Mouse (Mus musculus) midbrain, embryonic 13.5 days (tissue): Measurements from ENCODE around the gene Gm42791. TPM values are rescaled to one million over a fixed set of nuclear protein-coding genes. Genes with fewer than 3 reads are reported as not detected.

Experiments used
- ATAC-seq: fragments of 200-750 bp; cut with Nextera tagmentation; 2 replicates; pipeline ENCODE4 v1.8.0; 2017; ENCODE audit warnings: mild to moderate bottlenecking, moderate TSS enrichment, moderate library complexity
- H3K27ac ChIP-seq: fragments of 300-500 bp; sonication (generic); 2 replicates; pipeline ENCODE4 v1.5.1; 2015; ENCODE audit warnings: inconsistent platforms, mild to moderate bottlenecking, moderate library complexity
- H3K27me3 ChIP-seq: fragments of 300-500 bp; sonication (generic); 2 replicates; pipeline ENCODE4 v1.6.1; 2015; ENCODE audit warnings: mild to moderate bottlenecking, inconsistent platforms
- H3K36me3 ChIP-seq: fragments of 300-500 bp; sonication (generic); 2 replicates; pipeline ENCODE4 v1.6.1; 2015; ENCODE audit warnings: mild to moderate bottlenecking, inconsistent platforms
- H3K4me1 ChIP-seq: fragments of 300-500 bp; sonication (generic); replicated peaks from 2 replicates; pipeline ENCODE4 v1.6.1; 2015; ENCODE audit warnings: inconsistent platforms
- H3K4me2 ChIP-seq: fragments of 300-500 bp; sonication (generic); replicated peaks from 2 replicates; pipeline ENCODE4 v1.6.1; 2015; ENCODE audit warnings: moderate library complexity, mild to moderate bottlenecking, inconsistent platforms
- H3K4me3 ChIP-seq: fragments of 300-500 bp; sonication (generic); replicated peaks from 2 replicates; pipeline ENCODE4 v1.5.1; 2015; ENCODE audit warnings: mild to moderate bottlenecking, inconsistent platforms
- H3K9ac ChIP-seq: fragments of 300-500 bp; sonication (generic); replicated peaks from 2 replicates; pipeline ENCODE4 v1.6.1; 2015; ENCODE audit warnings: mild to moderate bottlenecking, inconsistent platforms
- H3K9me3 ChIP-seq: fragments of 300-500 bp; sonication (generic); 2 replicates; pipeline ENCODE4 v1.6.1; 2016; ENCODE audit warnings: mild to moderate bottlenecking, inconsistent platforms
- WGBS: fragments of 180-500 bp; shearing (Covaris S2); methylation state at CpG from one replicate; pipeline ENCODE4 v1.1.7; 2015; 5-methylcytosine and 5-hydroxymethylcytosine counted together
- polyA plus RNA-seq: library from polyadenylated mRNA; unstranded; fragments of >200 nt; fragmentation: Nextera tagmentation; extraction: Ambion mirVana; gene quantifications from 2 replicates; pipeline ENCODE4 v1.2.1, GENCODE M21; 2015

The Gm42791 gene
- polyA plus RNA-seq, 1 experiment from 2014 or later: 2.0 TPM

- peak; percentile 40 for ATAC-seq
- peaks cover 21% of the 10 kb centered on the region for H3K4me1 ChIP-seq
- no peaks in the 10 kb centered on the region for H3K27me3 ChIP-seq
- no peaks in the 10 kb centered on the region for H3K36me3 ChIP-seq
- no peak overlapping the region for H3K4me2 ChIP-seq
- H3K9ac ChIP-seq: 0 out of 2 replicates have a peak overlapping the region, but pooled peaks have one; percentile 3
- WGBS: 9% methylated on average over 6 of the region's 6 CpGs
- no peaks in the 10 kb centered on the region for H3K9me3 ChIP-seq
- no peak overlapping the region for H3K4me3 ChIP-seq
- no peak overlapping the region; the same call in 1 of the 2 replicates for H3K27ac ChIP-seq
These were observed 21.8 kb downstream of the Gm42791 start for GRCm38 (mm10) chr5:148973019-148973668.

GRCm38 (mm10) chr5:148972167-148972566, 22.8 kb downstream of the Gm42791 start:
- Histone ChIP-seq H3K27me3 (no peaks in the 10 kb centered on the region), H3K27ac (no peak overlapping the region), H3K4me3 (no peak overlapping the region), H3K36me3 (no peaks in the 10 kb centered on the region), H3K4me2 (no peak overlapping the region), H3K4me1 (peaks cover 14% of the 10 kb centered on the region), H3K9me3 (no peaks in the 10 kb centered on the region), H3K9ac (no peak overlapping the region)
- ATAC-seq: no peak
- 95% methylated on average over 8 of the region's 8 CpGs for WGBS

- H3K27ac ChIP-seq: no peak overlapping the region
- no peak overlapping the region for H3K9ac ChIP-seq
- WGBS: 61% methylated on average over 9 of the region's 9 CpGs
- no peak overlapping the region for H3K4me2 ChIP-seq
- no peak overlapping the region for H3K4me3 ChIP-seq
- no peaks in the 10 kb centered on the region for H3K9me3 ChIP-seq
- H3K36me3 ChIP-seq: no peaks in the 10 kb centered on the region
- no peak for ATAC-seq
- H3K27me3 ChIP-seq: no peaks in the 10 kb centered on the region
- peaks cover 30% of the 10 kb centered on the region for H3K4me1 ChIP-seq
These were observed 25.3 kb downstream of the Gm42791 start for GRCm38 (mm10) chr5:148969648-148970047.

GRCm38 (mm10) chr5:148968958-148969576, 25.9 kb downstream of the Gm42791 start:
- H3K36me3 ChIP-seq: no peaks in the 10 kb centered on the region
- WGBS: 83% methylated on average over 7 of the region's 7 CpGs
- ATAC-seq: no peak

GRCm38 (mm10) chr5:148968179-148968578, 26.8 kb downstream of the Gm42791 start:
- Histone ChIP-seq H3K36me3 (no peaks in the 10 kb centered on the region), H3K4me2 (no peak overlapping the region), H3K27me3 (no peaks in the 10 kb centered on the region), H3K9ac (no peak overlapping the region), H3K9me3 (no peaks in the 10 kb centered on the region), H3K27ac (no peak overlapping the region), H3K4me1 (peaks cover 27% of the 10 kb centered on the region), H3K4me3 (no peak overlapping the region)
- 75% methylated on average over 5 of the region's 5 CpGs for WGBS
- ATAC-seq: no peak

More at GRCm38 (mm10) chr5:148968958-148969576, 25.9 kb downstream of the Gm42791 start:
- no peaks in the 10 kb centered on the region for H3K27me3 ChIP-seq
- H3K4me1 ChIP-seq: peaks cover 30% of the 10 kb centered on the region
- H3K9me3 ChIP-seq: no peaks in the 10 kb centered on the region
- no peak overlapping the region for H3K9ac ChIP-seq
- H3K4me3 ChIP-seq: no peak overlapping the region
- no peak overlapping the region for H3K4me2 ChIP-seq
- H3K27ac ChIP-seq: no peak overlapping the region

GRCm38 (mm10) chr5:148966395-148966794, 28.6 kb downstream of the Gm42791 start:
- Histone ChIP-seq H3K4me1 (peaks cover 21% of the 10 kb centered on the region), H3K4me2 (no peak overlapping the region), H3K4me3 (no peak overlapping the region), H3K27ac (peak overlapping the region; percentile 41), H3K36me3 (no peaks in the 10 kb centered on the region), H3K9me3 (no peaks in the 10 kb centered on the region), H3K9ac (no peak overlapping the region), H3K27me3 (no peaks in the 10 kb centered on the region)
- ATAC-seq: no peak
- 67% methylated on average over 6 of the region's 6 CpGs for WGBS

- WGBS: 23% methylated on average over 13 of the region's 13 CpGs
- Histone ChIP-seq H3K4me1 (peaks cover 21% of the 10 kb centered on the region), H3K9me3 (no peaks in the 10 kb centered on the region), H3K4me2 (no peak overlapping the region), H3K36me3 (no peaks in the 10 kb centered on the region), H3K27me3 (no peaks in the 10 kb centered on the region), H3K4me3 (no peak overlapping the region), H3K9ac (no peak overlapping the region), H3K27ac (peak overlapping the region; percentile 41)
- ATAC-seq: peak; percentile 73
These were observed 29.1 kb downstream of the Gm42791 start for GRCm38 (mm10) chr5:148965691-148966333.

- ATAC-seq: no peak
- no peak overlapping the region for H3K4me2 ChIP-seq
- no peak overlapping the region for H3K9ac ChIP-seq
- peaks cover 22% of the 10 kb centered on the region for H3K4me1 ChIP-seq
- 84% methylated on average over 15 of the region's 15 CpGs for WGBS
- H3K36me3 ChIP-seq: no peaks in the 10 kb centered on the region
- H3K9me3 ChIP-seq: no peaks in the 10 kb centered on the region
- 0 out of 2 replicates have a peak overlapping the region, but pooled peaks have one; percentile 41 for H3K27ac ChIP-seq
- no peak overlapping the region for H3K4me3 ChIP-seq
- no peaks in the 10 kb centered on the region for H3K27me3 ChIP-seq
These were observed 29.8 kb downstream of the Gm42791 start for GRCm38 (mm10) chr5:148965089-148965591.

GRCm38 (mm10) chr5:148964251-148964650, 30.7 kb downstream of the Gm42791 start:
- Histone ChIP-seq H3K4me2 (no peak overlapping the region), H3K36me3 (no peaks in the 10 kb centered on the region), H3K27me3 (peaks cover under 1% of the 10 kb centered on the region; the same call in 1 of the 2 replicates), H3K9me3 (no peaks in the 10 kb centered on the region), H3K4me1 (peaks cover 26% of the 10 kb centered on the region), H3K4me3 (no peak overlapping the region), H3K9ac (no peak overlapping the region), H3K27ac (no peak overlapping the region)
- no peak for ATAC-seq
- WGBS: 86% methylated on average over 1 of the region's 1 CpGs

GRCm38 (mm10) chr5:148960211-148960610, 34.7 kb downstream of the Gm42791 start:
- Histone ChIP-seq H3K27ac (no peak overlapping the region), H3K27me3 (peaks cover 6% of the 10 kb centered on the region; the same call in 1 of the 2 replicates), H3K9ac (no peak overlapping the region), H3K4me1 (peaks cover 15% of the 10 kb centered on the region), H3K36me3 (no peaks in the 10 kb centered on the region), H3K4me2 (peak overlapping the region; percentile 83), H3K4me3 (no peak overlapping the region; the same call in 1 of the 2 replicates), H3K9me3 (no peaks in the 10 kb centered on the region)
- WGBS: 57% methylated on average over 10 of the region's 10 CpGs
- ATAC-seq: no peak

- Histone ChIP-seq H3K9ac (peak overlapping the region; percentile 58), H3K4me3 (peak overlapping the region; percentile 44), H3K27me3 (peaks cover 6% of the 10 kb centered on the region; the same call in 1 of the 2 replicates), H3K9me3 (no peaks in the 10 kb centered on the region), H3K36me3 (no peaks in the 10 kb centered on the region), H3K4me1 (peaks cover 15% of the 10 kb centered on the region), H3K4me2 (peak overlapping the region; percentile 83), H3K27ac (no peak overlapping the region)
- 3% methylated on average over 32 of the region's 39 CpGs for WGBS
- ATAC-seq: peak; percentile 79
These were observed 35.6 kb downstream of the Gm42791 start for GRCm38 (mm10) chr5:148959068-148959990.
